Mouse (Mus musculus) left cerebral cortex, adult 18-20 months (tissue): ENCODE results near the gene Adamts16. TPM values are rescaled to one million over a fixed set of nuclear protein-coding genes. Genes with fewer than 3 reads are reported as not detected.
A peak's percentile ranks its signal among the peaks of the same experiment; 100 is the strongest.

ENCODE experiments used
- DNase-seq, 2 experiments: peaks; one replicate each; pipeline ENCODE4 v3.0.0; 2021 to 2022; ENCODE audit warnings: low spot score in 2 of 2, mixed read lengths in 1 of 2
- total RNA-seq, 2 experiments: library from RNA; stranded (reverse); gene quantifications; 2 replicates each; pipeline ENCODE4 v1.2.3; 2021

Gene Adamts16
- total RNA-seq, 2 experiments from 2014 or later = 3.6 to 4.3 TPM

GRCm38 (mm10) chr13:70716022-70716421 is 125.6 kb downstream of the Adamts16 start:
- no peak for DNase-seq

- peak; percentile 25 to 48 for DNase-seq
Observed at GRCm38 (mm10) chr13:70714081-70714775, 127.4 kb downstream of the Adamts16 start.

- no peak for DNase-seq
Observed at GRCm38 (mm10) chr13:70713331-70713730, 128.3 kb downstream of the Adamts16 start.

GRCm38 (mm10) chr13:70707158-70707854 is 134.3 kb downstream of the Adamts16 start:
- no peak for DNase-seq

- DNase-seq = no peak
Observed at GRCm38 (mm10) chr13:70702904-70703303, 138.7 kb downstream of the Adamts16 start.

- peak in 1 of 2 experiments; percentile 34 for DNase-seq
Observed at GRCm38 (mm10) chr13:70698812-70699387, 142.7 kb downstream of the Adamts16 start.

- DNase-seq = no peak
Observed at GRCm38 (mm10) chr13:70689452-70689960, 152.1 kb downstream of the Adamts16 start.

- no peak for DNase-seq
Observed at GRCm38 (mm10) chr13:70685825-70686224, 155.8 kb downstream of the Adamts16 start.

GRCm38 (mm10) chr13:70684976-70685609 is 156.5 kb downstream of the Adamts16 start:
- no peak for DNase-seq

- DNase-seq = no peak
Observed at GRCm38 (mm10) chr13:70681411-70682183, 160.0 kb downstream of the Adamts16 start.

GRCm38 (mm10) chr13:70680316-70680715 is 161.3 kb downstream of the Adamts16 start:
- DNase-seq = no peak

Other genes with a start within 250 kb of the Adamts16 start
- 10 to 100 TPM; 66.4 to 70.7 TPM for gene Ice1, start 204.2 kb downstream of the Adamts16 start, total RNA-seq